Mouse (Mus musculus) brain, embryonic 18.5 days (tissue): ENCODE data around the gene Pecam1.
"Not testable (repeated sequence)": the region's sequence is repeated elsewhere in the genome, so short reads cannot be mapped to it uniquely, and the experiment has no call there.

Source experiments
- DNase-seq: peaks from one replicate; pipeline ENCODE4 v3.0.0-alpha.2; 2012; ENCODE audit warnings: low read depth, low spot score

Pecam1 gene

GRCm38 (mm10) chr11:106770195-106770974, 20.0 kb upstream of the Pecam1 start:
- no peak for DNase-seq

GRCm38 (mm10) chr11:106767516-106767915, 17.1 kb upstream of the Pecam1 start:
- DNase-seq = no peak

GRCm38 (mm10) chr11:106766611-106767162, 16.3 kb upstream of the Pecam1 start:
- no peak for DNase-seq

GRCm38 (mm10) chr11:106762800-106763185, 12.4 kb upstream of the Pecam1 start:
- DNase-seq = no peak

DNA sequence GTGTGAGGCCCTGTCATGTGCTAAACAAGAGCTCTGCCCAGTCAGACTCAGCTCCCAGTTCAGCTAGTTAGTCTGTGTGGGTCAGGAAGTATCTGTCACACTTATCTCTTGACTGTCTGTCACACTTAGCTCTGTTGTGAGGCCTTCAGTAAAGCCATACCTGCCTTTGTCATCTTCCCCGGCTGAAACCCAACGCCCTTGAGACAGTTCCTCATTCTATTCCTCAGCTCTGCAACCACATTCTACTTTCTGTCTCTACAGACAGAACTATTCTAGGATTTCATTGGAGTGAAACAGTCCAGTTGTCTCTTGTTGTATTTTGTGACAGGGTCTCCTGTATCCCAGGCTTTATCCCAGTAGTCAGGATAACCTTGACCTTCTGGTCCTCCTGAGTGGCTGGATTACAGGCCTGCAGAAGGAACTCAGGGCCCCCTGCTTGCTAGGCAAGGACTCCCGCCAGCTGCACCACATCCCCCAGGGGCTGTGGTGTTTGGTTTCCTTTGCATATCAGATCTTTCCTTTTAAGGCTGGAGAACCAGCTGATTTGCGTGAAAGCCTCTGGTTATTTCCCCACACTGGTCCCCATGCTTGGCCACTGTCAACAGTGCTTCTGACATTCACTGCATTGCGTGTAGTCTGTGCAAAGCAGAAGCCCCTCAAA, 11.8 kb upstream of the Pecam1 start:
- DNase-seq = no peak

DNA sequence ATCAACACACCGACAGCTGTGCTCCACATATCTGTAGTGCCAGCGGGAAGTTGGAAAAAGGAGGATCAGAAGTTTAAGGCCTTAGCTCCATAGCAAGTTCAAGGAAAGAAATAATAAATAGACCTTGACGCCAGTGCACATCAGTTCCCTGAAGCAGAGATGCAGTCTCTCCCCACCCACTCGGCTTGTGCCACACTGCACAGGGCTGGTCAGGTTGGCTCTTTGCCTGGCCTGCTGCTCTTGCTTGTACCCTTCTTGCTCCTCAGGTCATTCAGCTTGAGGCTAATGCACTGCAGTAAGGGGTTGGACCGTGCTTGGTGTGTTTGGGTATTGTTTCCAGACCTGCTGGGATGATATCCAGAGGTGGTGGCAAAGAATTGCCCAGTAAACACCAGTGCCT, 10.1 kb upstream of the Pecam1 start:
- no peak for DNase-seq

GRCm38 (mm10) chr11:106759028-106759427, 8.6 kb upstream of the Pecam1 start:
- no peak for DNase-seq

- no peak for DNase-seq
These were observed 5.2 kb upstream of the Pecam1 start for GRCm38 (mm10) chr11:106755583-106755982.

DNA sequence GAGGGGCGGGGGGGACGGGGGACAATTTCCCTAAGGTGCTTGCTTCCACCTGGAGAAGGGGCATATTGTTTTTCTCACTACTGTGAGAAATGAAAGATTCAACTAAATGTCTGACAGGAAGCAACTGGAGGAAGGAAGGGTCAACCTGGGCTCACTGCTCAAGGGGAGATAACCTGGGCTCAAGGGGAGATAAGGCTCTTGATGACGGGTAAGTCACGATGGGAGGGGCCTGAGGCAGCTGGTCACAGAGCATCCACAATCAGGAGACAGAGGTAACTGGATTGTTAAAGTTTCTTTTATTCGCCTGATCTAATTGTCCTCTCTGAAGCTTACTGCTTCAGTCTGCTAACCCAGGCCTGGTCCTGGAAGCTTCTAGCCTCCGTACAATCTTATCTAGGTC, 2.9 kb upstream of the Pecam1 start:
- DNase-seq = no peak

- no peak for DNase-seq
These were observed 1.7 kb upstream of the Pecam1 start for GRCm38 (mm10) chr11:106752103-106752502.

DNA sequence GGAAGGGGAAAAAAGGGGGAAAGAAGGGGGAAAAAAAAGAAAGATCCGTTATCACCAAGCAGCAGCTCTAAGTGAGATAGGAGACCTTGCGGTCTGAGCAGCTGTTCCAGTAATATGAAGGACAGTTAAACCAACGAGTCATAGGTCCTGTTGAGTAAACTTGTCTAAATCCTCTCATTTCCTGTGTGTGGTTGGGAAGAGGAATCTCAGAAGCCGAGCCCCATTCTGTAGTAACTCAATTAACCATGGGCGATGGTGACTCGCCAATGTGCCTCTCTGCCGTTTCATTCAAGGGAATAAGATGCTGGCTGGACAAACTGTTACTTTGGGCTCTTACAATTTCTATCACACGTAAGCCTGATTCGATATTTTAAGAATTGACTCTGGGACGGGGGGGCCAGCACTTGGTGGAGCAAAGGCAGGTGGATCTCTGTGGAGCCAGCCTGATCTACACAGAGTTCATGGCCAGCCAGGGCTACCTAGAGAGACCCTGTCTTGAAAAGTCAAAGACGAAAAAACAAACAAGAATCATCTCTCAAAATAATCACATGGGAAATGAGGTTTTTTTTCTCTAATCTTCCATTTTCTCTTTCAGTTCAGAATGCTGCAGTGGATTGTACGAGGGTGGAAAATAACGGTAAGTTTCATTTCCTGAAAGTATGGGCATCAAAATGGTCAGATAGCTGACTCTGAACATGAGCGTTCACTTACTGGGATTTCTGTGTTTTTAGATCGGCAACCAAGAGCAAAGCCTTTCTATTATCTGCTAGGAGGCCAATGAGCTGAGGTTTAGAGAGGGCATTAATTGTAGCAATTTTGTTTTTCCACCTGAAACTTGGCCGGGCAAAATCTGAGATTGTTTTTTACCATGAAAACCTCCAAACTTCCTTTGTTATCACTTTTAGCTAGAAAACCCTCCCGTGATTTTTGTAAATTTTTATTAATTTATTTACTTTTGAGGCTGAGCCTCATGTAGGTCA, 901 bp upstream of the Pecam1 start, which contains the start of gene Milr1:
Gene Milr1, plus strand, starts transcription at position 188 of the 980 bp plus-strand sequence.
- DNase-seq = no peak

DNA sequence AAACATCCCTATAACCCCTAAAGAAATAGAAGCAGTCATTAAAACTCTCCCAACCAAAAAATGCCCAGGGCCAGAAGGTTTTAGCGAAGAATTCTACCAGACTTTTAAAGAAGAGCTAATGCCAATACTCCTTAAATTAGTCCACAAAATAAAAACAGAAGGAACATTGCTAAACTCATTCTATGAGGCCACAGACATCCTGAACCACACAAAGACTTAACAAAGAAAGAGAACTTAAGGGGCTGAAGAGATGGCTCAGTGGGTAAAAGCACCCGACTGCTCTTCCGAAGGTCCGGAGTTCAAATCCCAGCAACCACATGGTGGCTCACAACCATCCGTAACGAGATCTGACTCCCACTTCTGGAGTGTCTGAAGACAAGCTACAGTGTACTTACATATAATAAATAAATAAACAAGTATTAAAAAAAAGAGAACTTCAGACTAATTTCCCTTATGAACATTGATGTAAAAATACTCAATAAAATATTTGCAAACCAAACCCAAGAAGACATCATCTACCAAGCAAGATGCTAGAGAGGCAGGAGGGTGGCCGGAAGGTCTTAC, 789 bp downstream of the Pecam1 start:
- DNase-seq = not testable (repeated sequence)

GRCm38 (mm10) chr11:106744949-106745348, 5.5 kb downstream of the Pecam1 start:
- no peak for DNase-seq

GRCm38 (mm10) chr11:106742388-106742841, 8.0 kb downstream of the Pecam1 start:
- DNase-seq = peak; percentile 30

DNA sequence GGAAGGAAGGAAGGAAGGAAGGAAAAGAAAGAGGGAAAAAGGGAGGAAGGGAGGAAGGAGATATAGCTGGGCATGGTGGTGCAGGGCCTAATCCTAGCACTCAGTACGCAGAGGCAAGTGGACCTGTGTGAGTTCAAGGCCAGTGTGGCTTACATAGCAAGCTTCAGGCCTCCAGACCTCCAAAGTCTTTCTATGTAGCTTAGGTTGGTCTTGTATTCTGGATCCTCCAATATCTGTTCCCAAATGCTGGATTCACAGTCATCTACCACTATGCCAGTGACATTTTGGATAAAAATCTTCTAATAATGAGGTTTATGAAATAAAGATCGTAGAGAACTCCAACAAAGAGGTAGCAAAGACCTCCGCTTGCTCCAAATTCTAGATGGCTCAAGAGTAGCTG, 8.6 kb downstream of the Pecam1 start:
- DNase-seq = no peak

GRCm38 (mm10) chr11:106741232-106741631, 9.2 kb downstream of the Pecam1 start:
- DNase-seq = peak; percentile 46

GRCm38 (mm10) chr11:106740724-106741123, 9.7 kb downstream of the Pecam1 start:
- DNase-seq = not testable (repeated sequence)

GRCm38 (mm10) chr11:106739116-106739515, 11.3 kb downstream of the Pecam1 start:
- DNase-seq = no peak

GRCm38 (mm10) chr11:106737178-106737621, 13.2 kb downstream of the Pecam1 start:
- peak; percentile 40 for DNase-seq

GRCm38 (mm10) chr11:106736614-106737013, 13.8 kb downstream of the Pecam1 start:
- DNase-seq = no peak

DNA sequence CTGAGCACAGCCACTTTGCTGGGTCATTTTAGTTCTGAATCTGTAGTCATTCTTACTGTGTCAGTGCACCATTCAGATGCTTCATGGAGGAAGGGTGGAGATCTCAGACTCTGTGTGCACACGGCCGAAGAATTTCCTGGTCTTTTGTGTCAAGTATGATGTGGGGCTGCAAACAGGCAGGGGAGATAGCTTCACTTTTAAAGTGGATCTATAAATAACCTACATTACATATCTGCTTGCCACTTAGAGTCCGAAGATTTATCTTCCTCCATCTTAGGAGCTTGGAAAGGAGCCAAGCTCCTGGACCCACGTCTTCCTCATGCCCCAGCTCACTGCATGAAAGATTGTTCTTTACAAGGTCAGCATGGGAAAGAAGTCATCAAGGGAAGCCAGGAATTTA, 19.7 kb downstream of the Pecam1 start:
- no peak for DNase-seq
